Mouse (Mus musculus): ENCODE data around the gene Tnfsf4.

- TF ChIP-seq CTCF (IDR thresholded peaks at IDR 0.05; ENCODE audit: borderline replicate concordance, insufficient read depth, low read length) = no peak
- no peak for TF ChIP-seq POLR2A (IDR thresholded peaks at IDR 0.05; ENCODE audit: low read depth, low read length)
Observed at GRCm38 (mm10) chr1:161436503-161436902, 41.3 kb downstream of the Tnfsf4 start.
